Mouse (Mus musculus): ENCODE measurements around the gene Ccdc85c.
A peak's percentile ranks its signal among the peaks of the same experiment; 100 is the strongest.

The Ccdc85c gene

DNA sequence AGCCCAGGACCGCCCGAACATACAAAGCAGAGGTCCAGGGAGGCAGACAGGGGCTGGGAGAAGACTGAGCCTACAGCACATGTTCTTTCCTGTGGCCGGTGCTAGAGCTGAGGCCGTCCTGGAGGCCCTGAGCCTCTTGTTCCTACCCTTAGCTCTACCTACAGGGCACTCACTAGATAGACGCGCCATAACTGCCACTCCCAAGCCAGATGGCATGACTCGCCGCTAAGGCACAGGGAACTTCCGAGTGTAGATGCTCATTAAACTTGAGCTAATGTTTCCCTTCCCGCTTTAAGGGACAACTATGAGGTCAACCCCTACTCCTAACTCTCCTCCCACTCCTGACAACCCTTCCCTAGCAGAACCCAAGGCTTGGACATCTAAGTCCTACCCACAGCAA, 6.3 kb downstream of the Ccdc85c start:
- no peak for DNase-seq (ENCODE audit: low read depth)

- no peak for DNase-seq (ENCODE audit: low read depth)
These were observed 7.6 kb downstream of the Ccdc85c start for GRCm38 (mm10) chr12:108267653-108268052.

GRCm38 (mm10) chr12:108265831-108266619, 9.2 kb downstream of the Ccdc85c start:
- DNase-seq (ENCODE audit: low read depth), result no peak

DNA sequence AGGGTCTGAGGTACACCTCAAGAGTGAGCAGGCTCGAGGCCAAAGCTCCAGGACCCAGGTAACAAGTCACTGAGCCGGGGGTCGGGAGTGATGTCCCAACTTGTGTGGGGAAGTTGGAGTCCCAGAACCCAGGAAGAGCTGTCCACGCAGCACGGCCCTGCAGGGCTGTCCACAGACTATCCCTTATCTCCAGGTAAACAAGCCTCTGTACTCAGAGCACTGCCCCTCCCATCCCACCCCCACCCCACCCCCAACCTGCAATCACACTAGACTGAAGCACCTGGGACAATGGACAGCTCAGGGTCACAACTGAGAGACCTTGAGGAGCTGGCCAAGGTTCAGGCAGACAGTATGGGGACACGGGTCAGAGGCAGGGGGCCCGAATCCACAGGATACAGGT, 10.3 kb downstream of the Ccdc85c start:
- no peak for DNase-seq (ENCODE audit: low read depth)

GRCm38 (mm10) chr12:108260950-108261349, 14.3 kb downstream of the Ccdc85c start:
- no peak for DNase-seq (ENCODE audit: low read depth)

DNA sequence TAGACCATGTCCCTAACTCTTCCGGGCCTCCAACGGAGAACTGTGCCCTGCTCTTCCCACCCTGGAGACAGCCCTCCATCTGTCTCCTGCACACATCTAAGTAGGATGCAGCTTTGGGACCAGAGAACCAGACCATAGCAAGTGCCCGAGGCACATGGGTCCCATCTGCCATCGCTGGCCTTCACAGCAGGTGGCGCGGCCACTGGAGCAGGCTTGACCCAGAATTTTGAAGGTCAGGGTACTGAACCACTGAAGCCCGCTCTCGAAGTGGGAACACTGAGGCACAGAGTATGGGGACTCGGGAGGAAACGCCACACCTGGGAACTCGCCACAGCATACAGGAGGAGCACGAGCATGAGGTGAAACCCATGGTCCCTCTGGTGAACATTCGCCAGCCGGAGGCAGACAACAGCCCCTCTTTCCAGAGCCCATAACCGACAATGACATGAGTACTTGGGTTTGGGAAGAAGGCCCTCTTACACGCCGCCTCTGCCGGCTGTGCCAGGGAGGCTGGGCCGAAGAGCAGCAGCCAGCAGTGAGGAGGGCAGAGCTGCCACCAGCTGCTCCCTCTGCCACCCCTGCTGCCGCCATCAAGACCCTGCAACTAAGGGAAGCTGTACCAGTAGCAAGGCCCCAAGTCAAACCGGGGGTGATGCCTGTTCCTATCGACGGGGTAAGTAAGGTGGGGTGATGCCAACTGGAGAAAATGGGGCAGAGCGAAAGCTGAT, 15.7 kb downstream of the Ccdc85c start:
- DNase-seq (ENCODE audit: low read depth), result no peak

GRCm38 (mm10) chr12:108256734-108257133, 18.5 kb downstream of the Ccdc85c start:
- DNase-seq (ENCODE audit: low read depth), result no peak

- DNase-seq (ENCODE audit: low read depth), result no peak
These were observed 19.3 kb downstream of the Ccdc85c start for GRCm38 (mm10) chr12:108255960-108256359.

GRCm38 (mm10) chr12:108255511-108255919, 19.7 kb downstream of the Ccdc85c start:
- DNase-seq (ENCODE audit: low read depth), result no peak

DNA sequence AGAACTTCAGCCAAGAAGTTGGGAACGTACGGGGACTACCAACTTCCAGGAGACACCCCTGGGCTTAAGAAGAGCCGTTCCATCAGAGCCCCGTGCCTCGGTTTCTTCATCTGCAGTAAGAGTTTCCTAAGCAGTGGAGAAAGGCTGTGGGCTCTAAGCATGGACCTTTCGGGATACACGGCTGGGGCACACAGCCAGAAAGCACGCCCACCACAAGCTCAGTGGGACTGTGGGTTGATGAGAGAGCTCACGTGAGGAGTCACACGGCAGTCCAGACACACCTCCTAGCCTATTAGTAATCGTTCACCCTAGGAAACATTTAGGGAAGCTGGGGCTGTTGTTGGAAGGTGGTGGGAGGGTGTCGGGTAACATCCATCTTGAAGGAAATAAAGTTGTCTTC, 22.2 kb downstream of the Ccdc85c start:
- DNase-seq (ENCODE audit: low read depth), result no peak

GRCm38 (mm10) chr12:108251825-108252542, 23.2 kb downstream of the Ccdc85c start:
- DNase-seq (ENCODE audit: low read depth), result no peak

- DNase-seq (ENCODE audit: low read depth), result no peak
These were observed 24.0 kb downstream of the Ccdc85c start for GRCm38 (mm10) chr12:108251034-108251792.

GRCm38 (mm10) chr12:108249522-108249921, 25.7 kb downstream of the Ccdc85c start:
- DNase-seq (ENCODE audit: low read depth), result no peak

DNA sequence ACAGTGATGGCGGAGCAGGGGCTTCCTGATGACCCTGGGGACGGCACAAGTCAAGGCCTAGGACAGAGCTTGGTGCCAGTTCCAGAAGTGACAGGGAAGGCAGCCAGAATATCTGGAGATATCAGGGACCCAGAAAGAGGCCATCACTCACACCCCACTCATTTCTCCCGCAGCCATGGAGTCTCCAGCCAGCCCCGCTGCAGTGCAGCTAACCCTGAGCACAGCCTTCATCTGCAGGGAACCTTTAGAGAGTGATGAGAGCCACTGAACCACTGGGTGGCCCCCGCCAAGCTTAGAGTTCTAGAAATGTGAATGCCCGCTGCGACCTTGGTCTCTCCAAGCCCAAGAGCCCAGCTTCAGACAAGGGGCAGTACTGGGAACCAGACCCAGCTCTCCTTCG, 26.2 kb downstream of the Ccdc85c start:
- DNase-seq (ENCODE audit: low read depth), result no peak

DNA sequence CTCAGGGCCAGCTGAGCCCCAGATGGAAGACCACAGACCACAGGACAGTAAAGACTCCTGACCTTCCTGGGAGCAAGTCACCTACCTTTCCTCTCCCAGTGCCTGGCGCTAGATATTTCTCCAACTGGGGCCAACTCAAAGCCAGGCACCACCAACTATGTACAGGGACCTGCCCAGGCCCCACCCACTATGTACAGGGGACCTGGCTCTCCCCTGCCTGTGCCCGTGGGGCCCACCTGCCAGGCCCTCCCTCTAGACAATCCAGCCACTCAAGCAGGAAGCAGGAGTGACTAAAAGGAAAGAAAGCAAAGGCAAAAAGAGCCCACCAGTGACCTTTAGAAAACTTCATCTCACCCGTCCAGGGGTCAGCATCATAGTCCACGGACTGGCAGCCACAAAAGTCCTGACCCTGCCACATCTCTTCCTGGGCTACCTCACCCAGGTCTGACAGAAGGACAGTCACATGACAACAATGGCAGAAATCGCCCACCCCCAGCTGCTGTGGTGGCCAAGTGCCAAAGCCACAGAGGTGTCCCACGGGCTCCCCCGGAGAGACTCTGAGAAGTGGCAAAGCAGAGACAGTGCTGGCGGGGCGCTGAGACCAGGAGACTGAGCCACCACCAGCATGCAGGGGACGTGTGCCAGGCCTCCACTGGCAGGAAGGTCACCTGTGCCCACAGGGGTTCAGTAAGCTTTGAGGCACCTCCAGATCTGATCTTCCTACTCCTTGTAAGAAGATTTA, 28.3 kb downstream of the Ccdc85c start:
- no peak for DNase-seq (ENCODE audit: low read depth)

DNA sequence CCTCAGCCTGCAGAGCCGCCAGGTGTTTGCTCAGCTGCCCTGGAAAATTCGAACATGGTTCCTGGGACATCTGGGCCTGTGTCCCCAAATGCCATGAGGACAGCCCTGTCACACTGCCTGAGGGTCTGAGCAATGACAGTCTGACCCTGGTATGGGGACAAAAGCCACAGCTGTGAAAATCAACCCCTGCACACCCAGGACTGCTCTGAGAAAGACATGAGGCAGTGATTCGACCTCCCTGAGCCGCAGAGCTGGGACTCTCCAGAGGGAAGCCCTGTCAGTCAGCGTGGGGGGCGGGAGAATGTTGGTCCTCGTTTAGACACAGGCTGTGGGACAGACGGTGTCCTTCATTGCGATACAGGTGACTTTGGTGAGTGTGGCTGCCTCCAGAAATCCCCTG, 29.6 kb downstream of the Ccdc85c start:
- no peak for DNase-seq (ENCODE audit: low read depth)

DNA sequence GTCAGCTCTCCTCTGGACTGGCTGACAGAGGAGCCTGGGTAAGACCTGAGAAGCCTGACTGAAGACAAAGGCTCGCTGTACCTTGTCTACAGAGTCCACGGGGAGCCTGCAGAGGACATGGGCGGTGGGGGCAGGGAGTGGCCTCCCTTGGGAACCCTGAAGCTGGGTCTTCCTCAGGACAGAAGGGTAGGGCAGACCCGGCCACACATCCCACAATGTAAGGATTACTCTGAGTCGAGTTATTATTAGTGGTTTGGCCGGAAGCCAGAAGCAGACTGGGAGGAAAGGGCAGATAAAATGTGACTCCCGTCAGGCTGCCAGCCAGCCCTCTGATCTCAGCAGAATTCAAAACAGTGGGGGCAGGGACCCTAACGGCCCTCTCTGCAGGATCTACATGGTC, 30.4 kb downstream of the Ccdc85c start:
- peak; percentile 29 for DNase-seq (ENCODE audit: low read depth)

GRCm38 (mm10) chr12:108242243-108242745, 32.9 kb downstream of the Ccdc85c start:
- DNase-seq (ENCODE audit: low read depth), result no peak

DNA sequence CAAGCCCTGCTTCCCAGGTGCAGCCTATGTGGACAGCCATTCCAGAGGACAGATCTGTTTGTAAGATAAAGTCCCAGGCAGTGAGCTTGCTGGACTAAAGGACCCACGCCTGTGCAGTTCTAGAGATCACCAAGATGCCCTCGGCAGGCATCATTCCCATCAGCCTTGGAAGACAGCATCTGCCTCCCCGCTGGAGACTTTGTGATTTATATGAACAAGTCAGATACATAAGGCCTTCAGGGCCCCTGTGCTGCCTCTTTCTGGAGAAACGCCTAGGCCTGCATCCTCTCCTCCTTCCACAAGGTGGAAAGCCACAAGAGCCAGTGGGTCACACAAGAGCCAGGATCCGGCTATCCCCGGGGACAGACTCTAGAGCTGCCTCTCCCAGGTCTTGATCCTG, 33.6 kb downstream of the Ccdc85c start:
- DNase-seq (ENCODE audit: low read depth), result no peak

GRCm38 (mm10) chr12:108240953-108241588, 34.2 kb downstream of the Ccdc85c start:
- no peak for DNase-seq (ENCODE audit: low read depth)

All from c-Kit-positive CD71-positive TER-119-negative erythroid progenitor cells, embryonic 14.5 days (primary cell).